Mouse (Mus musculus) thymus, postnatal 10 days (tissue): ENCODE data around the gene Washc3.

Source experiments
- DNase-seq, 2 experiments: peaks; one replicate each; pipeline ENCODE4 v3.0.0; 2021; ENCODE audit warnings: low spot score in 2 of 2

Washc3 gene

DNA sequence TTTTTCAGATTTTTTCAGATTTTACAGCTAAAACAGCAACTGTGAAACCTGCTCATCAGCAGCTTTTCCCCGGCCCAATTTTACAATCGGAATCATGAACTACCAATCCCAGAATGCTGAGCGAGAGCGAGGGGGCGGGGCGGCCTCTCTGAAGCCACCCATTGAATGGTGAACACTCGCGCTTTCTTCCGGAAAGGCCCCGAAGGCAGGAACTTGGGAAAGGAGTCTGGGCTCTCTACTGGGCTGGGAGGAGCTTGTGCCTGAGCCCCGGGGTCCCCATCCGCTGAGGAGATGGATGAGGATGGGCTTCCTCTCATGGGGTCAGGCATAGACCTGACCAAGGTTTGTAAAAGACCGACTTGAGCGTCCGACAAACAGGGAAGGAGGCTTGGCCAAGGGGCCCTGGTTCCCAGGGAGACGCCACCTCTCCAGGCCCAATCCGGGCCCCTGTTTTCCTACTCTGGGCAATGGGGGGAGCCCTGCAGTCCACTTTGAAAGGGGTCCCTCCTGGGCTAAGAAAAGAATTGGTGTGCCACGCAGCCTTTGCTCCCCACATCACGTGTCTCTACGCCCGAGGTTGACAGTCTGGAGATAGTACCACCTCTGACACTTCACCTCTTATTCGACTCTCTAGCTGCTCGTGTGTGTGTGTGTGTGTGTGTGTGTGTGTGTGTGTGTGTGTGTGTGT is at the start of gene Washc3:
Washc3 (plus strand) TSS at position 143 of the 688 bp plus-strand sequence.
- peak; percentile 87 to 89 for DNase-seq

GRCm38 (mm10) chr10:88151658-88152057 is 49.2 kb upstream of the Washc3 start:
- DNase-seq, result no peak

GRCm38 (mm10) chr10:88162096-88162495 is 38.8 kb upstream of the Washc3 start:
- DNase-seq, result no peak

- DNase-seq, result no peak
Observed at GRCm38 (mm10) chr10:88162676-88163075, 38.2 kb upstream of the Washc3 start.

GRCm38 (mm10) chr10:88166158-88166557 is 34.7 kb upstream of the Washc3 start:
- peak in 1 of 2 experiments; percentile 24 for DNase-seq

- no peak for DNase-seq
Observed at GRCm38 (mm10) chr10:88167438-88168077, 33.3 kb upstream of the Washc3 start.

- DNase-seq, result no peak
Observed at GRCm38 (mm10) chr10:88200541-88200940, 352 bp upstream of the Washc3 start.

DNA sequence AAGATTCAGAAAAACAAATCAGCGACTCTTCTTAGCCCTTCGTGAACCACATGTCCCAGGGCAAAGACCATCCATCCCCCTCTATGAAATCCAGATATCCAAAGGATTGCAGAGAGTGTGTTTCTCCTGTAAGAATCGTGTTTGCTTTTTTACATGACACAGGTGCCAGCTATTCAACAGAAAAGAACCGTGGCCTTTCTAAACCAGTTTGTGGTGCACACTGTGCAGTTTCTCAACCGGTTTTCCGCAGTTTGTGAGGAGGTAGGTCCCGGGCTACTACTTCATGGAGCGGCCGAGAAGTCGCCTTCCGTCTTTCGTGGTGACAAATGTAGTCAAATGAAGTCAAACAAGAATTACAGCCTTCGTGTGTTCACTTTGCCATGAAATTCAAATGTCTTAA is 757 bp downstream of the Washc3 start:
- DNase-seq, result no peak

DNA sequence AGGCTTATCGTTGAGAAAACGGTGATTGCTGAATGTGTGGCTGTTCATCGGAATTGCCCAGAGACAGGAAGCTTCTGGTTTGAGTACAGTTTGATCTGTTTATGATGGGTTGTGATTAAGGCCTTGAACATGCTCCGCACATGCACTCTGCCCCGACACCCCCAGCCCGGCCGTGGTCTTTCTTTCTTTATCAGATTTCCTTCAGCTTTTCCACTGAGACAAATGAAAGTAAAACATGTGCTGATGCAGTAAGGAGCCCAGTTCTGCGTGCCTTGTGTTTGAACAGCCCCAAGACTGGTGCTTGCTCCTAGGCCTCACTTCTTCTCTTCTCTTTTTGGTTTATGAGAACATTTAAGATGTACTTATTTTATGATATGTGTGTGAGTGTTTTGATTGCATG is 1.7 kb downstream of the Washc3 start:
- peak in 1 of 2 experiments; percentile 10 for DNase-seq

GRCm38 (mm10) chr10:88203236-88203635 is 2.3 kb downstream of the Washc3 start:
- peak; percentile 30 to 36 for DNase-seq

- DNase-seq, result no peak
Observed at GRCm38 (mm10) chr10:88212644-88213043, 11.8 kb downstream of the Washc3 start.

DNA sequence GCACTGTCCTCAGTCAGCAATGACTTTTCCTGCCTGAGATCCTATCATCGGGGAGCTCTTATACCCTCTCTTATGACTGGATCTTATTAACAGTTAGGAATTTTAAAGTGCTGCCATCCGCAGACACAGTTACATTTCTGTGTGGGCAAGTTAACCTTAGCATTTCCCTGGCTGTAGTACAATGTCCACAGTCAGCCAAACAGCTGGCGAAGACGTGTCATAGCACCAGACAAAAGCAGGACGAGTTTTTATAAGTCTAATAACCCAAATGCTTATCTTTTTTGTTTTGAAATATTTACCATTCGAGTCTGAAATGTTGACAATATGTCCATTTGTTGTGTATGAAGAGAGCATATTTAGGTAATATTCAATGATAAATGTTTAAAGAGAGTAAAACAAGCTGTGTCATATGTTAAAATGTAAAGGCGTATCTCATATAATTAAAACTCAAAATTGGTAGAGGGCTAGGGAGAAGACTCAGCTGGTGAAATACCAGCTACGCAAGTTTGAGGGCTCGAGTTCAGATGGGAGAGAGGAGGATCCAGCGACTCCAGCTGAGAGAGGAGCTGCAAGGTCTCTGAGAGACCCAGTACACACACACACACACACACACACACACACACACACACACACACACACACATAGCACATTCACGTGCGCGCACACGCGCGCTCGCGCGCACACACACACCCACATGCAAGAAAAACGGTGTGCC is 14.1 kb downstream of the Washc3 start:
- no peak for DNase-seq

- DNase-seq, result no peak
Observed at GRCm38 (mm10) chr10:88218161-88218560, 17.3 kb downstream of the Washc3 start.

GRCm38 (mm10) chr10:88221718-88222117 is 20.8 kb downstream of the Washc3 start:
- DNase-seq, result no peak

DNA sequence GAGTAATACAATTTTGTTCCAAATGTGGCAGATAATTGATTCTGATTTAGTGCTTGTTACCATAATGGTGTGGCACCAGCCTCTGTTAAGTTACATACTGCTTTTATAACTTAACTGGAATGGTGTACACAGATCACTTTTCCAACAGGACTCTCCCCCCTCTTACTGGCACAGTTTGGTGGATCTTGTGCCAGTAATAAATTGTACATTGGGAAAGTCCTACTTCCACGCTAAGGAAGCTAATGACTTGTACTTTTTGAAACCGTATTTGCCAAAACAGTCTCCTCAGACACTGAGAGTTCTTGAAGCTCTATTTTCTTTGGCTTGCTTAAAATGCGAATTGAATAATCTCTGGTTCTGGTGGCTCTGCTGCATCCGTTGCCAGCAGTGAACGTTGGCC is 24.5 kb downstream of the Washc3 start:
- DNase-seq, result no peak

DNA sequence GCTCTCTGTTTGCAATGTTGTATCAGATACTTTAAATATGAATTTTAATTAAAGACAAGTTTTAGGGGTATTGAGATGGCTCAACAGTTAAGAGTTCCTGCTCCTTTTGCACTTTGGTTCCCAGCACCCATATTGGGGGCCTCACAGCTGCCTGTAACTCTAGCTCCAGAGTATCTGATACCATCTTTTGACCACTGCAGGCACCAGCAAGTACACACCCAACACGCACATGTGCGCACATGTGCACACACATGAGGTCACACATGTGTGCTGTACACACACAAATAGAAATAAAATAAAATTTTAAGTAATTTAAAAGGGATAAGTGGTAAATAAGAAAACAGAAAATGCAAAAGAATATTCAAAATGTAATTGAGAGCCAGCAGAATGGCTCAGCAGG is 27.1 kb downstream of the Washc3 start:
- no peak for DNase-seq

- DNase-seq, result no peak
Observed at GRCm38 (mm10) chr10:88228521-88229017, 27.7 kb downstream of the Washc3 start.

DNA sequence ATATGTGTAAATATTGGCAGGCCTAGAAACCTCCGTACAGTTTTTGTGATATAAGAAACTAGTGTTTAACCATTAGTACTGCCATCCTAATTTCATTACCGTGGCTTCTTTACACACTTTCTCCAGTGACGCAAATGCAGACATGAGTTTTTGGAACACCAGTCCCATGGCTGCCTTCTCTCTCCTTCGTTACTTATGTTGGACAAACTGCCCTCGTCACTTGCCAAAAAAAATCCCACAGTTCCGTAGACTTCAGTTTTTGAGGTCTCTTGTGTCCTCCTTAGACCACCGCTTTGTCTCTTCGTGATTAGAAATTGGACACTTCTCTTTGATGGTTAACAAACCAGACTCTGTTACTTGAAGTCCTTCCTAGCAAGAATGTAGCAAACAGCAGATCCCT is 30.8 kb downstream of the Washc3 start:
- no peak for DNase-seq

DNA sequence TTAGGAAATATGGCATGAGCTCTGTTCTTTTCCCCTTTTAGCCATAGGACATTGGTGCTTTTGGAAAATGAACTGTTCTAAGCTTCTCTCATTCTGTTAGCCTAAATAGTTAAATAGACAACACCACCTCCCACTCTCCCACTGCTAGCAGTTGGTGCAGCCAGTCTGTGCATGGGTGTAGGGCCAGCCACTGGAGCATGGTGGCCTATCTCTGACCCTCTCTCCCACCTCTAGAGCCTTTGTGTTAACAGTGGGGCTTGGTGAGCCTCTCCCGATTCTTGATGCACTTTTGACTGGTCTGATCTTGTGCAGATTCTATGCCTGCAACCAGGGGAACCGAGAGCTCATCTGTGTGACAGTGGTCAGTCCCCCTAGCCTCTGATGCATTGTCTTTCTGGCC is 31.9 kb downstream of the Washc3 start:
- no peak for DNase-seq

DNA sequence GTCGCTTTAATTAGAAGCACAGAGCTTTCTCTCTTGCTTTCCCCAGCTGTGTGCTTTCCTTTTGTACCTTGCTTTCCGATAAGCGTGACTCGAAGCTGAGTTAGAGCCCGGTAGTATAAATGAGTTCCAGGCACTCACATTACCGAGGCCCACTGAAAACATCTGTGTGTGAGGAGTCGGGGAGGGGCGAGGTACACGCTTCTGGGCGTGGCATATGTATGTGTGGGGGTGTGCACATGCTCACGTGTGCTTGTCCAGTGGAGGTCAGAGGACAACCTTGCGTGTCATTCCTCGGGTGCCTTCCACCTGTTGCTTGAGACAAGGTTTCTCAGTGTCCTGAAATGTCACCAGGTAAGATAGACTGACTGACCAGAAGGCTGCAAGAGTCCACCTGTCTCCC is 43.8 kb downstream of the Washc3 start:
- DNase-seq, result no peak

GRCm38 (mm10) chr10:88250300-88250699 is 49.4 kb downstream of the Washc3 start:
- no peak for DNase-seq

GRCm38 (mm10) chr10:88252121-88252862 is 51.4 kb downstream of the Washc3 start:
- no peak for DNase-seq
